Mouse (Mus musculus) embryonic fibroblast, embryonic 13.5 days (primary cell): ENCODE data around the gene Fam219a.

Source experiments
- CTCF ChIP-seq: IDR thresholded peaks from 2 replicates; pipeline ENCODE4 v1.5.1; 2011; ENCODE audit warnings: mild to moderate bottlenecking, control low read depth, low read length, moderate library complexity, borderline replicate concordance; ENCODE audit not compliant: insufficient read depth
- POLR2A ChIP-seq: IDR thresholded peaks from 2 replicates; pipeline ENCODE4 v1.6.1; 2011; ENCODE audit warnings: low read depth, mild to moderate bottlenecking, control low read depth, low read length, moderate library complexity

DNA sequence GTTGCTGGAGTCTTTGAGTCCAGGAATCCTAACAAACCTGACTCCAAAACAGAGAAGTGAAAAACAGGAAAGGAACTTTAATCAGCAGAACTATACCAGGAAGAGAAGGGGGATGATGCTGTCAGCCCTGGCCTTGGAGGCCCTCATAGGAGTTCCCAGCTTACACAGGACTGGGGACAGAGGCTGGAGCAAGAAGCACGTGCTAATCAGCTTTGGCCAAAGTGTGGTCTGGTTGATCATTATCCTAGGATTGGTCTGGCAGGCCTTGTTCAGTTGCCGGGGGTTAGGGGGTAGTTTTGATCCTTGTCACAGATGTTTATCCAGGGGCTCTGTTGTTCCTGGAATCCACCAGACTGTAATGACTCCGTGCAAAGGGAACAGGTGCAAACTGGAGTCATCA is 75.0 kb downstream of the Fam219a start:
- TF ChIP-seq CTCF (no peak), POLR2A (no peak)
